Mouse (Mus musculus): ENCODE results near the gene Rundc1.
A peak's percentile ranks its signal among the peaks of the same experiment; 100 is the strongest.
"Not testable (repeated sequence)": the region's sequence is repeated elsewhere in the genome, so short reads cannot be mapped to it uniquely, and the experiment has no call there.

Gene Rundc1

GRCm38 (mm10) chr11:101467477-101468262 lies 42.8 kb downstream of the Rundc1 start:
- peak; percentile 62 for DNase-seq

- peak; percentile 33 for DNase-seq
These were observed 43.4 kb downstream of the Rundc1 start for GRCm38 (mm10) chr11:101468263-101468688.

GRCm38 (mm10) chr11:101468731-101469130 lies 43.8 kb downstream of the Rundc1 start:
- no peak for DNase-seq

- no peak for DNase-seq
These were observed 44.3 kb downstream of the Rundc1 start for GRCm38 (mm10) chr11:101469155-101469554.

- DNase-seq: no peak
These were observed 45.3 kb downstream of the Rundc1 start for GRCm38 (mm10) chr11:101470206-101470605.

- DNase-seq: no peak
These were observed 47.0 kb downstream of the Rundc1 start for GRCm38 (mm10) chr11:101471926-101472325.

GRCm38 (mm10) chr11:101472336-101472735 lies 47.5 kb downstream of the Rundc1 start:
- DNase-seq: no peak

GRCm38 (mm10) chr11:101473686-101474085 lies 48.8 kb downstream of the Rundc1 start:
- DNase-seq: not testable (repeated sequence)

GRCm38 (mm10) chr11:101474298-101474697 lies 49.4 kb downstream of the Rundc1 start:
- DNase-seq: no peak

GRCm38 (mm10) chr11:101476361-101476760 lies 51.5 kb downstream of the Rundc1 start:
- not testable (repeated sequence) for DNase-seq

GRCm38 (mm10) chr11:101477194-101477551 lies 52.3 kb downstream of the Rundc1 start:
- no peak for DNase-seq

GRCm38 (mm10) chr11:101477552-101478211 lies 52.8 kb downstream of the Rundc1 start:
- DNase-seq: no peak

GRCm38 (mm10) chr11:101479171-101479635 lies 54.3 kb downstream of the Rundc1 start:
- no peak for DNase-seq

- no peak for DNase-seq
These were observed 56.0 kb downstream of the Rundc1 start for GRCm38 (mm10) chr11:101480912-101481311.

- no peak for DNase-seq
These were observed 58.9 kb downstream of the Rundc1 start for GRCm38 (mm10) chr11:101483804-101484203.

- no peak for DNase-seq
These were observed 59.4 kb downstream of the Rundc1 start for GRCm38 (mm10) chr11:101484245-101484644.

- no peak for DNase-seq
These were observed 59.9 kb downstream of the Rundc1 start for GRCm38 (mm10) chr11:101484814-101485213.
